Mouse (Mus musculus) cerebellum, adult 2 months (tissue): ENCODE results near the gene Pmm2.

Source experiments
- CTCF ChIP-seq: fragments of 200-500 bp; IDR thresholded peaks from 2 replicates; pipeline ENCODE4 v1.5.1; 2011; ENCODE audit warnings: low read depth, mild to moderate bottlenecking, control low read depth, low read length, moderate library complexity, borderline replicate concordance; ENCODE audit not compliant: insufficient read depth
- POLR2A ChIP-seq: fragments of 200-500 bp; IDR thresholded peaks from 2 replicates; pipeline ENCODE4 v1.6.1; 2011; ENCODE audit warnings: low read length, control low read depth, borderline replicate concordance; ENCODE audit not compliant: insufficient read depth

- TF ChIP-seq POLR2A = peak; percentile 60; the same call in 1 of the 2 replicates
- no peak for TF ChIP-seq CTCF
These were observed at the start of gene Pmm2, which contains the start of gene Tmem186 for GRCm38 (mm10) chr16:8637217-8638051.
